ENCODE assay signal across 10 mouse cellular contexts in genomic region chr8:126876300-126877038, GRCm38 (mm10).
DNase-seq lines count a peak whose midpoint lies in the region; ATAC-seq lines count a peak whose summit lies in the region.
"Had no signal": no experiment of that assay in that cellular context is flagged by ENCODE, and none has a peak within 500 bp of the region (broad histone marks: within the 10 kb centered on the region; RNA-seq: fewer than 3 reads in every experiment).

No protein-coding gene starts in this region.

- DNase-seq in hindbrain, embryonic 10.5 days (ENCODE audit: low spot score), result peak; percentile 32
- no peak for DNase-seq in hindbrain, embryonic 14.5 days (ENCODE audit: low spot score)
- DNase-seq in embryonic facial prominence, embryonic 11.5 days (ENCODE audit: low spot score), result peak; percentile 31
- DNase-seq in kidney, adult 9 months, result peak; percentile 95
- DNase-seq in right cerebral cortex, postnatal 36 days (ENCODE audit: low spot score in 2 of 2), result no peak
- DNase-seq: cerebellum, adult 18-20 months had no signal

- H3K4me3 ChIP-seq in hindbrain, embryonic 10.5 days, result no peak overlapping the region
- H3K4me3 ChIP-seq in hindbrain, embryonic 14.5 days (replicated peaks; ENCODE audit: low read length), result no peak overlapping the region
- no peak overlapping the region for H3K4me3 ChIP-seq in embryonic facial prominence, embryonic 11.5 days (ENCODE audit: low read depth, low read length)
- no peak overlapping the region for H3K4me3 ChIP-seq in forebrain, embryonic 15.5 days
- H3K4me3 ChIP-seq: hindbrain, embryonic 15.5 days had no signal

- no peaks in the 10 kb centered on the region for H3K27me3 ChIP-seq in hindbrain, embryonic 10.5 days (ENCODE audit: insufficient read depth, poor library complexity, severe bottlenecking)
- H3K27me3 ChIP-seq in hindbrain, embryonic 14.5 days (ENCODE audit: control insufficient read depth, insufficient read depth, low read length), result no peaks in the 10 kb centered on the region
- H3K27me3 ChIP-seq in embryonic facial prominence, embryonic 11.5 days (ENCODE audit: control insufficient read depth, insufficient read depth, low read length), result no peaks in the 10 kb centered on the region
- no peaks in the 10 kb centered on the region for H3K27me3 ChIP-seq in forebrain, embryonic 15.5 days
- H3K27me3 ChIP-seq: hindbrain, embryonic 15.5 days had no signal

- H3K9ac ChIP-seq in hindbrain, embryonic 14.5 days, result no peak overlapping the region
- no peak overlapping the region for H3K9ac ChIP-seq in embryonic facial prominence, embryonic 11.5 days (replicated peaks; ENCODE audit: low read length)
- H3K9ac ChIP-seq in forebrain, embryonic 15.5 days (replicated peaks), result no peak overlapping the region
- H3K9ac ChIP-seq: hindbrain, embryonic 15.5 days had no signal

- H3K4me2 ChIP-seq in hindbrain, embryonic 14.5 days (replicated peaks), result no peak overlapping the region
- no peak overlapping the region for H3K4me2 ChIP-seq in embryonic facial prominence, embryonic 11.5 days (ENCODE audit: low read depth, low read length)
- H3K4me2 ChIP-seq in forebrain, embryonic 15.5 days (replicated peaks), result no peak overlapping the region
- H3K4me2 ChIP-seq: hindbrain, embryonic 15.5 days had no signal

- 52% methylated on average over 9 of the region's 9 CpGs for WGBS in hindbrain, embryonic 10.5 days
- 63% methylated on average over 9 of the region's 9 CpGs for WGBS in hindbrain, embryonic 14.5 days
- WGBS in embryonic facial prominence, embryonic 11.5 days, result 18% methylated on average over 9 of the region's 9 CpGs
- 68% methylated on average over 9 of the region's 9 CpGs for WGBS in forebrain, embryonic 15.5 days

- no peak for ATAC-seq in hindbrain, embryonic 14.5 days (ENCODE audit: low FRiP score)
- no peak for ATAC-seq in embryonic facial prominence, embryonic 11.5 days (replicated peaks; ENCODE audit: insufficient number of reproducible peaks, low FRiP score, low TSS enrichment, low read depth)
- ATAC-seq in megakaryocyte progenitor cell, adult 5-6 weeks (replicated peaks; ENCODE audit: poor library complexity), result 0 out of 2 replicates have a peak, but pooled peaks have one; percentile 9
- ATAC-seq in megakaryocyte-erythroid progenitor cell, adult 5-6 weeks (replicated peaks; ENCODE audit: low FRiP score, low TSS enrichment, poor library complexity, severe bottlenecking), result no peak
- ATAC-seq in forebrain, embryonic 15.5 days (replicated peaks), result no peak

- H3K27ac ChIP-seq in hindbrain, embryonic 10.5 days, result 0 out of 2 replicates have a peak overlapping the region, but pooled peaks have one; percentile 13
- H3K27ac ChIP-seq in hindbrain, embryonic 14.5 days, result no peak overlapping the region
- peak overlapping the region; percentile 36; the same call in 1 of the 2 replicates for H3K27ac ChIP-seq in embryonic facial prominence, embryonic 11.5 days (replicated peaks; ENCODE audit: low read depth, low read length)
- H3K27ac ChIP-seq in forebrain, embryonic 15.5 days (replicated peaks), result no peak overlapping the region
- H3K27ac ChIP-seq: hindbrain, embryonic 15.5 days had no signal

- H3K9me3 ChIP-seq in hindbrain, embryonic 10.5 days, result 0 out of 2 replicates have a peak, but pooled peaks cover 4% of the 10 kb centered on the region
- no peaks in the 10 kb centered on the region for H3K9me3 ChIP-seq in hindbrain, embryonic 14.5 days (ENCODE audit: control insufficient read depth, low read length)
- H3K9me3 ChIP-seq in embryonic facial prominence, embryonic 11.5 days (replicated peaks; ENCODE audit: control insufficient read depth, low read length), result no peaks in the 10 kb centered on the region
- H3K9me3 ChIP-seq in forebrain, embryonic 15.5 days, result no peaks in the 10 kb centered on the region
- H3K9me3 ChIP-seq: hindbrain, embryonic 15.5 days had no signal

- no peaks in the 10 kb centered on the region for H3K36me3 ChIP-seq in hindbrain, embryonic 10.5 days
- H3K36me3 ChIP-seq in hindbrain, embryonic 14.5 days (replicated peaks; ENCODE audit: control insufficient read depth, insufficient read depth), result no peaks in the 10 kb centered on the region
- H3K36me3 ChIP-seq in embryonic facial prominence, embryonic 11.5 days (replicated peaks; ENCODE audit: control insufficient read depth, insufficient read depth, low read depth, low read length), result no peaks in the 10 kb centered on the region
- no peaks in the 10 kb centered on the region for H3K36me3 ChIP-seq in forebrain, embryonic 15.5 days
- H3K36me3 ChIP-seq: hindbrain, embryonic 15.5 days had no signal

- peaks cover 30% of the 10 kb centered on the region for H3K4me1 ChIP-seq in hindbrain, embryonic 10.5 days (replicated peaks)
- H3K4me1 ChIP-seq in hindbrain, embryonic 14.5 days (replicated peaks; ENCODE audit: control insufficient read depth, insufficient read depth, low read length), result 0 out of 2 replicates have a peak, but pooled peaks cover 6% of the 10 kb centered on the region
- H3K4me1 ChIP-seq in embryonic facial prominence, embryonic 11.5 days (ENCODE audit: control insufficient read depth, insufficient read depth, low read length), result no peaks in the 10 kb centered on the region; the same call in 1 of the 2 replicates
- no peaks in the 10 kb centered on the region for H3K4me1 ChIP-seq in forebrain, embryonic 15.5 days
- H3K4me1 ChIP-seq: hindbrain, embryonic 15.5 days had no signal

Comparison
In these comparisons a context has a peak if more than half of its experiments do, and no peak if none do; other contexts are left out.
1. DNase-seq: peak in hindbrain, embryonic 10.5 days (single experiment), embryonic facial prominence, embryonic 11.5 days (single experiment) and kidney, adult 9 months (single experiment); none in hindbrain, embryonic 14.5 days (single experiment) and right cerebral cortex, postnatal 36 days (0 of 2).
2. H3K27ac ChIP-seq: peak in hindbrain, embryonic 10.5 days (single experiment) and embryonic facial prominence, embryonic 11.5 days (single experiment); none in hindbrain, embryonic 14.5 days (single experiment) and forebrain, embryonic 15.5 days (single experiment).